Mouse (Mus musculus): ENCODE measurements around the gene Bco2. TPM values are rescaled to one million over a fixed set of nuclear protein-coding genes. Genes with fewer than 3 reads are reported as not detected.

Bco2 gene
- polyA plus RNA-seq, 1 experiment from 2014 or later, result 0.34 TPM

DNA sequence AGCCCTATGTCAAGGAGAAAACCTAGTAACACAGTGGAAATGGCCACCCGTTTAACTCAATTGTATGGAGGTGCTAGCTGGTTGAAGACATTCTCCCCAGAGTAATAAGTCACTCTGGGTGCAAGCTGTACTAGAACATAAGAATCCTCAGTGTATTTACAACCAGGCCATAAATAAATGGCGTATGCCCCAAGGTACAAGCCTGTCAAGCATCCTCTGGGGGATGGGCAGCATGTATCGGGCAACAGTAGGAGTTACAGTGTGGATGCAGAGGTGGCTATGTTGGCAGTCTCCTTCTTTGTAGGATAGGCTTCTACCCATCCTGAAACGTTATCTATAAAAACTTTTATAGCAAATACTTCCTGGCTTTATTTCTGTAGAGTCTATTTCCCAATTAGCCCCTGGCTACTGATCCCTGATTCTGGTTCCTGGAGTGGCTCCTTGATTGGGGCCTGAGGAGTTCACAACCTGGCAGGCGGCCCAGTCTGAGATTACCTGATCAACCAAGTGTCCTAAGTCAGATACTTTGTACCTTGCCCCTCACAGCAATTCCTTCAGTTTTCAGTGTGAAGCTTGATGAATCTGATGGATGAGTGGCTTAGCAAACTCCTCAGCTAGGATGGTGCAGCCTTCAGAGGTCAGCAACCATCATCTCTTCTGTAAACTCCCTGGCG is 30.3 kb upstream of the Bco2 start:
- Histone ChIP-seq H3K9me3 (no peaks in the 10 kb centered on the region), H3K27me3 (replicated peaks; ENCODE audit: low read depth, poor library complexity, severe bottlenecking) (no peaks in the 10 kb centered on the region), H3K4me3 (no peak overlapping the region), H3K27ac (replicated peaks) (no peak overlapping the region), H3K4me1 (no peaks in the 10 kb centered on the region), H3K36me3 (replicated peaks) (no peaks in the 10 kb centered on the region)
- 82% methylated on average over 6 of the region's 6 CpGs for WGBS
- DNase-seq (ENCODE audit: low spot score), result no peak

DNA sequence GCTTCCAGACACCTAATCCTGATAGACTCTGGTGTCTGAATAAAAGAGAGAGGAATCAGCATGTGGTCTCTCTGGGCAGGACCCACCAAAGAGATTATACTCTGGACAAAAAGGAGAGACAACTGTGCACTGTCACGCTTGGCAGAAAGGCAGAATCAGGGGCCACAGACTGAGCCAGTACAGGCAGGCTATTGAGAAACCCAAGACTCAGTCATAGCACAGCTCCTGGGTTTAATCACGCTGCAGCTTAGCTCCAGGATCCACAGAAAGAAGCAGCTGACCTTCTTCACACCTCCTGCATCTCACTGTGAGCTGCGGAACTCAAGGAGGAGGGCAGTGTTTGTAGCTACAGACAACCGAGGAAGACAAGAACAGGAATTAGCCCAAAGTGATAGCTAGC is 25.4 kb upstream of the Bco2 start:
- Histone ChIP-seq H3K4me1 (no peaks in the 10 kb centered on the region), H3K27ac (replicated peaks) (no peak overlapping the region), H3K36me3 (replicated peaks) (no peaks in the 10 kb centered on the region), H3K27me3 (replicated peaks; ENCODE audit: low read depth, poor library complexity, severe bottlenecking) (no peaks in the 10 kb centered on the region), H3K9me3 (no peaks in the 10 kb centered on the region), H3K4me3 (no peak overlapping the region)
- no peak for DNase-seq (ENCODE audit: low spot score)
- WGBS, result 42% methylated on average over 4 of the region's 4 CpGs

DNA sequence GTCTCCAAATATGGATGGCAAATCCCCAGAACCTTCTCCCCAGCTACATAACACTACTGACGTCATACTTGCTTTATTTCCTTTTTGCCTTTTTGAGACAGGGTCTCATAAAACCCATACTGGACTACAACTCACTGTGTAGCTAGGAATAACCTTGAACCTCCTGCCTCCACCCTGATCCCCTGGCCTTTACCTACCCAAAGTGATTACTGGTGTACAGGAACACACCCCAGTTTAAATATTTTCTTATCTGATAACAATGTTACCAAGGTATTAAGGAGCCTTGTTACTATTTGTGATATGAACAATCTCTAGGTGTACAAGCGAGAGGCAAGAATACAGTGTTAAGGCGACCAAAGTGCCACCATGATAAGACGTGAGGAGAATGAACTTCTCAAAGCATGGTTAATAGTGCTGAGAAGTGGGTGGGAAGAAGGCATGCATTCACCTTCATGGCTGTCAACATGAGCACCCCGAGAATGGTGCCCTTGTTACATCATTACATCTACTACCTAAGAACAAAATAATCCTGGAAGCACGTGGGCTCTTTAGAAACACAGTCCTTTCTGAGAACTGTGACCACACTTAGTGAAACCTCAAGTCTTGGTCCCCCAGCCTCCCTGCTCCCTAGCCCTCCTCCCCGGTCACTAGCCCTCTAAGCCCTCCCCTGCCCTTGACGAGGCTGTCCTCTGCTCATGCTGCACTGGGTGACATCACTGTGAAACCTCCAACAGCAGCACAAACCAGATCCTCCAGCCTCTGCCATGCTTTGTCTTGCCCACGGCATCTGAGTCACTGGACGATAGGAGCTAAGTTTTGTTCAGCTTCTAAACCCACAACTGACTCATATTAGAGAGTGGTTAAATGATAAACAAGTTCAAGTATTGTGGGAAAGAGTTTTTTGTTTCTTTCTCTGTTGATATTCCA is 14.9 kb upstream of the Bco2 start:
- Histone ChIP-seq H3K27me3 (replicated peaks; ENCODE audit: low read depth, poor library complexity, severe bottlenecking) (no peaks in the 10 kb centered on the region), H3K4me1 (no peaks in the 10 kb centered on the region), H3K36me3 (replicated peaks) (no peaks in the 10 kb centered on the region), H3K4me3 (no peak overlapping the region), H3K9me3 (no peaks in the 10 kb centered on the region), H3K27ac (replicated peaks) (no peak overlapping the region)
- no peak for DNase-seq (ENCODE audit: low spot score)
- WGBS, result 81% methylated on average over 10 of the region's 10 CpGs

DNA sequence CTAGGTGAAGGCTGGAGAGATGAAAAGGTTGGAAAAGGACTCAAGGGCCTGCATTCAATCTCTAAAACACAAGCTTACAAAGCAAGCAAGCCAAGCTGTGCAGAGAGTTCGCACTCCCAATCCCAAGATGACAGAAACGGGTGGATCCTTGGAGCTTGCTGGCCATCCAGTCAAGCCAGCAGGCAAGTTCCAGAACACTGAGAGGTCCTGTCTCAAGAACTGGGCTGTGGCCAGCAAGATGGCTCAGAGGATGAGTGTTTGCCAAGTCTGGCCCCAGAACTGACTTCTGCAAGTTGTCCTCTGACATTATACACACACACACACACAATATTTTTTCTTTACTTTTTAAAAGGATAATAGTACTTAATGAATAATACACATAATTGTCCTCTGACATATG is 12.9 kb upstream of the Bco2 start:
- no peaks in the 10 kb centered on the region for H3K4me1 ChIP-seq
- no peak overlapping the region for H3K4me3 ChIP-seq
- no peak for DNase-seq (ENCODE audit: low spot score)
- no peaks in the 10 kb centered on the region for H3K36me3 ChIP-seq (replicated peaks)
- H3K27ac ChIP-seq (replicated peaks), result no peak overlapping the region
- 84% methylated on average over 2 of the region's 2 CpGs for WGBS
- no peaks in the 10 kb centered on the region for H3K27me3 ChIP-seq (replicated peaks; ENCODE audit: low read depth, poor library complexity, severe bottlenecking)
- H3K9me3 ChIP-seq, result no peaks in the 10 kb centered on the region

GRCm38 (mm10) chr9:50567372-50567771 is 12.4 kb upstream of the Bco2 start:
- H3K4me3 ChIP-seq, result no peak overlapping the region

DNA sequence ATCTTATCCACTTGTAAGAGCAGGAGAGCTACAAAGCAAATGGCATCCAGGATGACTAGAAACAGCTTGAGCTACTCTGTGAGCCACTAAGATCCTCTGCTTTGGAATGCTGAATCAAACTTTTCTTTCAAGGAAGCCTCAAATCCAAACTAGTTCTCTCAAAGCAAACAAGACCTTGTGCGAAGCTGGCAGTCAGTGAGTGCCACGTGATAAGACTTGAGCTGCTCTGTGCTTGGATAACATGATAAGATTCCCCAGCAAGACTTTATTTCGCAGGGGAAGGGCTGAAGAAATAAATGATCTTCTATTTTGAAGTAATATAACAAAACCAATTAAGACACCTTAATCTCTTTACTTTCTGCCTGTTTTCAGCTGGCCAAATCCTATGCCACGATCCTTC is 11.0 kb upstream of the Bco2 start:
- H3K4me1 ChIP-seq, result no peaks in the 10 kb centered on the region
- no peak overlapping the region for H3K4me3 ChIP-seq
- peaks cover 3% of the 10 kb centered on the region; the same call in 1 of the 2 replicates for H3K9me3 ChIP-seq
- no peaks in the 10 kb centered on the region for H3K27me3 ChIP-seq (replicated peaks; ENCODE audit: low read depth, poor library complexity, severe bottlenecking)
- 83% methylated on average over 4 of the region's 4 CpGs for WGBS
- no peak for DNase-seq (ENCODE audit: low spot score)
- H3K36me3 ChIP-seq (replicated peaks), result no peaks in the 10 kb centered on the region
- H3K27ac ChIP-seq (replicated peaks), result no peak overlapping the region

More at GRCm38 (mm10) chr9:50567372-50567771, 12.4 kb upstream of the Bco2 start:
- no peak for DNase-seq (ENCODE audit: low spot score)
- no peaks in the 10 kb centered on the region for H3K4me1 ChIP-seq
- no peaks in the 10 kb centered on the region for H3K27me3 ChIP-seq (replicated peaks; ENCODE audit: low read depth, poor library complexity, severe bottlenecking)
- H3K36me3 ChIP-seq (replicated peaks), result no peaks in the 10 kb centered on the region
- 87% methylated on average over 4 of the region's 4 CpGs for WGBS
- no peaks in the 10 kb centered on the region for H3K9me3 ChIP-seq
- no peak overlapping the region for H3K27ac ChIP-seq (replicated peaks)

GRCm38 (mm10) chr9:50565173-50565572 is 10.2 kb upstream of the Bco2 start:
- Histone ChIP-seq H3K9me3 (peaks cover 4% of the 10 kb centered on the region; the same call in 1 of the 2 replicates), H3K27ac (replicated peaks) (no peak overlapping the region), H3K36me3 (replicated peaks) (no peaks in the 10 kb centered on the region), H3K4me3 (no peak overlapping the region), H3K27me3 (replicated peaks; ENCODE audit: low read depth, poor library complexity, severe bottlenecking) (no peaks in the 10 kb centered on the region), H3K4me1 (no peaks in the 10 kb centered on the region)
- no peak for DNase-seq (ENCODE audit: low spot score)
- 80% methylated on average over 7 of the region's 7 CpGs for WGBS

DNA sequence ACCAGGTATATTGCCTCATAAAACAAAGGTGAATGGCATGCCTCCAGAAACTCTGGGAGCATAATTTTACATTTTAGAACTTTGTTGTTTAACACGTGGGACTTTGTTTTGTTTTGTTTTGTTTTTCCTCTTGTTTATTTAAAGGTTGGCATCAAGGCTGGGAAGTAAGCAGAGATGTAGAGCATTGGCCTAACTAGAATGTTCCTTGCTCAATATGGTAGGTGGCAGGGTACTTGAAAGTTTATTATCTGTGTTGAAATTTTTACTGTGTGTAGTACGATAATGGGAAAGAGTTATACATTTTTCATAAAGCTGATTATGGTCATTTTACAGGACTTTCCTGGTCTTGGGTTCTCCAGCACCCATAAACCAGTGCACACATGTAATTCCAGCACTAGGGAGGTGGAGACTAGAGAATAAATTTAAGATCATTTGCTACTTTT is 7.0 kb upstream of the Bco2 start:
- WGBS, result 85% methylated on average over 2 of the region's 2 CpGs
- no peaks in the 10 kb centered on the region for H3K36me3 ChIP-seq (replicated peaks)

DNA sequence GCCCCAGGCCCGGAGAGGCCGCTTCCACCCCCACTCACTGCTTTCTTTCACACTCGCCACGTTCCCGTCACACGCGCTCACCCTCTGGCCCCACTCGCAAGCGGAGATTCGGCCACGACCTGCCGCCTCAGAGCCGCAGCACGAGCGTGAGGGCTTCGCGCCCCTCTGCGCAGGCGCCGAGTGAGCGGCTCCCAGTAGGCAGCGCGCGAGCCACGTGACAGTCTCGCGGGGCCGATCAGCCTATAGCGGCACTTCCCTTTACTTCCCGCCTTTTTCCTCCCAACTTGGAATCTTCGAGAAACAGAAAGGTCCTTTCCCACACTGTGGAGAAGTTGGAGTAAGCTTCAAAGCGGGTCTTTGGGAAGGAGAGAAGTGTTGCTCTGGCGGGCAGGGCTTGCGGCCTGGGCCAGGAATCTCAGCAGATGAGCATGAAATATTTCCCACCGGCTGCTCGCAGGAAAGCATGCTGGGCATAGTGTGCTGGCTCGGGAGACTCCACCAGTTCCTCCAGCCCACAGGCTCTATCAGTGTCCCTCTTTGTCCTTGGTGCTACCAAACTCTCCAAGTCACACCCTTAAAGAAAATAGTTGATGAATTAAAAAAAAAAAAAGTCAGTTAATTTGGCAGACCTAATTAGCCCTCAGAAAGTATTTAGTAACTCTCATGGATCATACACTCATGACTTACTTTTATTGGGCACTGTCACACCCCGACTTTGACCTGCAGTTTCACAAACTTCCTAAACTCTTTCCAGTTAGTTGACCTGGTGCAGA is 6.3 kb upstream of the Bco2 start, which contains the start of gene Tex12:
Gene Tex12 (minus strand): TSS at position 181 of the 773 bp plus-strand sequence.
- H3K36me3 ChIP-seq (replicated peaks), result no peaks in the 10 kb centered on the region
- DNase-seq (ENCODE audit: low spot score), result no peak
- H3K4me3 ChIP-seq, result no peak within 1 kb of the TSS
- H3K9me3 ChIP-seq, result peaks cover 4% of the 10 kb centered on the region; the same call in 1 of the 2 replicates
- H3K4me1 ChIP-seq, result no peaks in the 10 kb centered on the region
- H3K27me3 ChIP-seq (replicated peaks; ENCODE audit: low read depth, poor library complexity, severe bottlenecking), result no peaks in the 10 kb centered on the region
- H3K27ac ChIP-seq (replicated peaks), result no peak within 1 kb of the TSS
- 87% methylated on average over 38 of the region's 38 CpGs for WGBS

More for the DNA sequence above, 7.0 kb upstream of the Bco2 start:
- no peaks in the 10 kb centered on the region for H3K27me3 ChIP-seq (replicated peaks; ENCODE audit: low read depth, poor library complexity, severe bottlenecking)
- H3K27ac ChIP-seq (replicated peaks), result no peak overlapping the region
- no peak overlapping the region for H3K4me3 ChIP-seq
- DNase-seq (ENCODE audit: low spot score), result no peak
- peaks cover 4% of the 10 kb centered on the region; the same call in 1 of the 2 replicates for H3K9me3 ChIP-seq
- no peaks in the 10 kb centered on the region for H3K4me1 ChIP-seq

DNA sequence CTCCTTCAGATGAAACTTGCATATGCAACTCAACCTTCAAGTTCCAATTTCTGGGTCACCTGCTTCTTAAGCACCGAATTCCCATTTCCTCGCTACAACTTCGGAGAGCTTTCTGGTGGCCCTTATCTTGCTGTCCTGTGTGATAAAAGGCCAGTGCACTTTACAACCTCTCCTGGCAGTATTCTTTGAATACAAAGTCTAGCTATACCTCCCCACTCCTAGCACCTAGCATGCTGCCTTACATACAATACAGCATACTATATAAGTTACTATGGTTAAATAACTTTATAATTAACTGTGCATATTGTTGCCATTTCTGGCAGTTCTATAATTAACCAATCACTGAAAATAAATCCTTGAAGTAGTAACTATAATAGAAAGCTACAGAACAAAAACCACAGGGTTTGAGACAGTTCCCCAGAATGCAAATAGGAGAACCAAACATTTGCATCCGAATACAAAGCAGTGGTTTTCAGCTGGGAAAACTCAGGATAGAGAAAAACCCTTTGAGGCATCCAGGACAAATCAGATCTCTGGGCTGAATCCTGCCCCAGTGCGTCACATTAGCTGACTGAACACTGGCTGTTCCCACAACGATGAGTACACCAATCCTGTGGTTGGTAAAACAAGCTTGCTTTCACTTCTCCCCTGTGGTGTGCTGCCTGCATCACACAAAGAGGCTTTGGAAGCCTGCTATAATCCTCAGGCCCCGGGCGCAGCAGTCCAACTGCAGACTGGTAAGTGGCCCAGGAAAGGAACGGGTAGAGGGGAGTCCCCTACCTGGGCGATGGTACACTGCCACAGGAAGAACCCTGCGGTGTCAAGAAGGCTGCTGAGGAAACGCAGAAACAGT is 514 bp downstream of the Bco2 start, which contains the start of gene Il18:
Gene Il18 (plus strand): TSS at position 587 of the 853 bp plus-strand sequence.
- H3K36me3 ChIP-seq (replicated peaks), result no peaks in the 10 kb centered on the region
- peak within 1 kb of the TSS; percentile 59 for H3K27ac ChIP-seq (replicated peaks)
- H3K4me3 ChIP-seq, result peak within 1 kb of the TSS; percentile 41
- 27% methylated on average over 12 of the region's 12 CpGs for WGBS
- peak; percentile 41 for DNase-seq (ENCODE audit: low spot score)
- H3K9me3 ChIP-seq, result no peaks in the 10 kb centered on the region
- no peaks in the 10 kb centered on the region for H3K27me3 ChIP-seq (replicated peaks; ENCODE audit: low read depth, poor library complexity, severe bottlenecking)
- H3K4me1 ChIP-seq, result peaks cover 9% of the 10 kb centered on the region

- DNase-seq (ENCODE audit: low spot score), result no peak
- H3K27me3 ChIP-seq (replicated peaks; ENCODE audit: low read depth, poor library complexity, severe bottlenecking), result no peaks in the 10 kb centered on the region
- 84% methylated on average over 2 of the region's 2 CpGs for WGBS
- H3K4me1 ChIP-seq, result peaks cover 9% of the 10 kb centered on the region
- H3K9me3 ChIP-seq, result no peaks in the 10 kb centered on the region
- H3K4me3 ChIP-seq, result no peak overlapping the region
- H3K27ac ChIP-seq (replicated peaks), result no peak overlapping the region
- H3K36me3 ChIP-seq (replicated peaks), result no peaks in the 10 kb centered on the region
These were observed 1.4 kb downstream of the Bco2 start for GRCm38 (mm10) chr9:50553547-50553946.
